Mouse (Mus musculus) embryo, embryonic 9.5 days (tissue): ENCODE measurements around the gene Lrmp.

Source experiments
- DNase-seq: peaks from one replicate; pipeline ENCODE4 v3.0.0-alpha.2; 2017; ENCODE audit errors: extremely low spot score

Lrmp gene

GRCm38 (mm10) chr6:145202432-145203125, 87.1 kb downstream of the Lrmp start:
- no peak for DNase-seq

GRCm38 (mm10) chr6:145204440-145204839, 89.0 kb downstream of the Lrmp start:
- DNase-seq, result no peak

- DNase-seq, result no peak
These were observed 89.7 kb downstream of the Lrmp start for GRCm38 (mm10) chr6:145205142-145205541.

GRCm38 (mm10) chr6:145210056-145210680, 94.7 kb downstream of the Lrmp start:
- DNase-seq, result no peak

GRCm38 (mm10) chr6:145210816-145211338, 95.4 kb downstream of the Lrmp start, which contains the start of the genes Casc1 and Etfrf1:
Casc1 (minus strand) TSS chr6:145211005.
Etfrf1 (plus strand) TSS chr6:145211134.
- DNase-seq, result peak; percentile 99

GRCm38 (mm10) chr6:145211376-145212305, 96.2 kb downstream of the Lrmp start:
- DNase-seq, result peak; percentile 4

- DNase-seq, result no peak
These were observed 98.5 kb downstream of the Lrmp start for GRCm38 (mm10) chr6:145213916-145214315.

GRCm38 (mm10) chr6:145215826-145216225, 100.4 kb downstream of the Lrmp start:
- no peak for DNase-seq

GRCm38 (mm10) chr6:145224246-145224645, 108.8 kb downstream of the Lrmp start:
- DNase-seq, result no peak
